Comparison of ENCODE assay signal across 12 mouse cellular contexts in the genomic region with DNA sequence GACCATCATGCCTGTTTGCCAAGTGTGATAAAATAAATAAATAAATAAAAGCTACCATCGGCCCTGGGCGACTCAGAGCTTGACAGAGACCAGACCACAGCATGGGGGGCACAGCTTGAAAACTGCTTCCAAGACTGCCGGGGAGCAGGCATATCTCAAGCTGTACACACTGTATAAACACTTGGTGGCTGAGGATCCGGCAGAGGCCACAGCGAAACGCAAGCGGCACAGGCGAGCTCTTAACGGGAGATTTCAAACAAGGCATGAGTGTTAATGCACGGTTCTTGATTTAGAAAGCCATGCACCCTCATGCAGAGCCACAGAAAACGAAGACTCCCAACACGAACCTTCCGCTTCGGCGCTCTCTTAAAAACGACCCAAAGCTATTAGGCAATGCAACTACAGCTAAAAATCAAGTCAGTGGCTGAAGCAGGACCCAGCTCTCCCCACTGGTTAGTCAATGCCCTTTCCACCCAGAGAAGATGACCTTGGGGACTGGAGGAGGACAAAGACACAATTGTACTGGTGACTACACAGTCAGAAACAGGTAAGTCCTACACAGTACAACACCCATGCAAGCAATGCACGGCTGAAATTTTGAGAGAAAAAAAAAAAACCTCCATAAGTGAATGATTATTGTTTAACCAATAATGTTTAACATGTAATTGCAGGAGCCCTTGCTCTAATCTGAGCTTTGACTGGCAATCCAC.
DNase-seq lines count a peak whose midpoint lies in the region; ATAC-seq lines count a peak whose summit lies in the region.
"Had no signal": no experiment of that assay in that cellular context is flagged by ENCODE, and none has a peak within 500 bp of the region (broad histone marks: within the 10 kb centered on the region; RNA-seq: fewer than 3 reads in every experiment).

No protein-coding gene starts in this region.

- ATAC-seq in kidney, embryonic 16.5 days (ENCODE audit: low FRiP score, low TSS enrichment), result peak; percentile 33; the same call in 1 of the 2 replicates
- ATAC-seq in forebrain, embryonic 12.5 days (ENCODE audit: low FRiP score), result 0 out of 2 replicates have a peak, but pooled peaks have one; percentile 13

- no peaks in the 10 kb centered on the region for H3K9me3 ChIP-seq in kidney, embryonic 16.5 days (ENCODE audit: low read length)
- H3K9me3 ChIP-seq in forebrain, embryonic 12.5 days, result no peaks in the 10 kb centered on the region
- no peaks in the 10 kb centered on the region for H3K9me3 ChIP-seq in limb, embryonic 10.5 days (replicated peaks)

- no peaks in the 10 kb centered on the region for H3K27me3 ChIP-seq in kidney, embryonic 16.5 days (ENCODE audit: insufficient read depth, low read length)
- no peaks in the 10 kb centered on the region for H3K27me3 ChIP-seq in forebrain, embryonic 12.5 days
- no peaks in the 10 kb centered on the region for H3K27me3 ChIP-seq in limb, embryonic 10.5 days (ENCODE audit: low read depth, poor library complexity, severe bottlenecking)

- H3K9ac ChIP-seq in kidney, embryonic 16.5 days (replicated peaks; ENCODE audit: low read length), result no peak overlapping the region
- H3K9ac ChIP-seq in forebrain, embryonic 12.5 days, result no peak overlapping the region; the same call in 1 of the 2 replicates
- H3K9ac ChIP-seq: liver, embryonic 14.5 days had no signal

- no peaks in the 10 kb centered on the region for H3K36me3 ChIP-seq in kidney, embryonic 16.5 days (ENCODE audit: insufficient read depth, low read length)
- H3K36me3 ChIP-seq in forebrain, embryonic 12.5 days (replicated peaks), result no peaks in the 10 kb centered on the region
- peaks cover 4% of the 10 kb centered on the region; the same call in 1 of the 2 replicates for H3K36me3 ChIP-seq in limb, embryonic 10.5 days

- H3K4me3 ChIP-seq in kidney, embryonic 16.5 days (ENCODE audit: low read length), result no peak overlapping the region
- H3K4me3 ChIP-seq in forebrain, embryonic 12.5 days (replicated peaks), result no peak overlapping the region
- no peak overlapping the region for H3K4me3 ChIP-seq in limb, embryonic 10.5 days
- H3K4me3 ChIP-seq: myocyte had no signal

- 48% methylated on average over 17 of the region's 17 CpGs for WGBS in kidney, embryonic 16.5 days
- WGBS in forebrain, embryonic 12.5 days, result 47% methylated on average over 17 of the region's 17 CpGs
- WGBS in limb, embryonic 10.5 days, result 53% methylated on average over 17 of the region's 17 CpGs

- peaks cover 58% of the 10 kb centered on the region for H3K4me1 ChIP-seq in kidney, embryonic 16.5 days (ENCODE audit: insufficient read depth, low read length)
- H3K4me1 ChIP-seq in forebrain, embryonic 12.5 days, result peaks cover 68% of the 10 kb centered on the region
- H3K4me1 ChIP-seq in limb, embryonic 10.5 days, result peaks cover 89% of the 10 kb centered on the region

- DNase-seq in kidney, postnatal 14 days, result no peak
- peak; percentile 32 for DNase-seq in embryo, embryonic 10.5 days (ENCODE audit: low spot score)
- DNase-seq in limb, embryonic 10.5 days (ENCODE audit: low spot score), result peak; percentile 51
- no peak for DNase-seq in cerebellum, adult 11-12 months
- no peak for DNase-seq in gastrocnemius, postnatal 25 days
- DNase-seq: gastrocnemius, postnatal 36 days; layer of hippocampus, adult 9-11 months; thymus, postnatal 14 days had no signal

- H3K27ac ChIP-seq in kidney, embryonic 16.5 days (ENCODE audit: low read length), result peak overlapping the region; percentile 29
- peak overlapping the region; percentile 50 for H3K27ac ChIP-seq in forebrain, embryonic 12.5 days
- peak overlapping the region; percentile 89 for H3K27ac ChIP-seq in limb, embryonic 10.5 days
- H3K27ac ChIP-seq: liver, embryonic 14.5 days had no signal

- no peak overlapping the region for H3K4me2 ChIP-seq in kidney, embryonic 16.5 days (replicated peaks; ENCODE audit: low read depth, low read length)
- no peak overlapping the region; the same call in 1 of the 2 replicates for H3K4me2 ChIP-seq in forebrain, embryonic 12.5 days

Comparison
In these comparisons a context has a peak if more than half of its experiments do, and no peak if none do; other contexts are left out.
1. H3K27ac ChIP-seq: peak in every context shown above with its lines; median percentile 89 in limb, embryonic 10.5 days; 50 in forebrain, embryonic 12.5 days; 29 in kidney, embryonic 16.5 days.
2. DNase-seq: peak in embryo, embryonic 10.5 days (single experiment) and limb, embryonic 10.5 days (single experiment); none in kidney, postnatal 14 days (single experiment), cerebellum, adult 11-12 months (single experiment) and gastrocnemius, postnatal 25 days (single experiment).